Mouse (Mus musculus): ENCODE measurements at regions not wholly inside any gene's neighbourhood (a gene's known extent, or its start where the extent isn't known, plus 50 kb on each side); places are given as distances from the start of the nearest gene placed in this dataset.
A peak's percentile ranks its signal among the peaks of the same experiment; 100 is the strongest.

GRCm38 (mm10) chr2:169237321-169237720 lies 281.9 kb upstream of the Zfp64 start:
- no peak for DNase-seq (ENCODE audit: low spot score in 2 of 2)

GRCm38 (mm10) chr2:169234368-169235070 lies 279.1 kb upstream of the Zfp64 start:
- no peak for DNase-seq (ENCODE audit: low spot score in 2 of 2)

- no peak for DNase-seq (ENCODE audit: low spot score in 2 of 2)
Measured at GRCm38 (mm10) chr2:169233151-169234123, 278.1 kb upstream of the Zfp64 start.

GRCm38 (mm10) chr2:169222264-169222663 lies 266.9 kb upstream of the Zfp64 start:
- DNase-seq (ENCODE audit: low spot score in 2 of 2) = no peak

GRCm38 (mm10) chr2:169221141-169221540 lies 265.8 kb upstream of the Zfp64 start:
- no peak for DNase-seq (ENCODE audit: low spot score in 2 of 2)

GRCm38 (mm10) chr2:169215546-169216043 lies 260.2 kb upstream of the Zfp64 start:
- DNase-seq (ENCODE audit: low spot score in 2 of 2) = no peak

GRCm38 (mm10) chr2:169214396-169214795 lies 259.0 kb upstream of the Zfp64 start:
- no peak for DNase-seq (ENCODE audit: low spot score in 2 of 2)

GRCm38 (mm10) chr2:169213314-169213713 lies 257.9 kb upstream of the Zfp64 start:
- peak; percentile 7 to 34 for DNase-seq (ENCODE audit: low spot score in 2 of 2)

GRCm38 (mm10) chr2:169212676-169213257 lies 257.4 kb upstream of the Zfp64 start:
- no peak for DNase-seq (ENCODE audit: low spot score in 2 of 2)

- DNase-seq (ENCODE audit: low spot score in 2 of 2) = peak; percentile 1 to 20
Measured at GRCm38 (mm10) chr2:169204254-169204752, 248.9 kb upstream of the Zfp64 start.

GRCm38 (mm10) chr2:169191974-169192373 lies 236.6 kb upstream of the Zfp64 start:
- no peak for DNase-seq (ENCODE audit: low spot score in 2 of 2)

- DNase-seq (ENCODE audit: low spot score in 2 of 2) = no peak
Measured at GRCm38 (mm10) chr2:169191465-169191864, 236.1 kb upstream of the Zfp64 start.

GRCm38 (mm10) chr2:169177565-169177964 lies 222.2 kb upstream of the Zfp64 start:
- no peak for DNase-seq (ENCODE audit: low spot score in 2 of 2)

- DNase-seq (ENCODE audit: low spot score in 2 of 2) = no peak
Measured at GRCm38 (mm10) chr2:169168795-169169194, 213.4 kb upstream of the Zfp64 start.

GRCm38 (mm10) chr2:169168376-169168775 lies 213.0 kb upstream of the Zfp64 start:
- no peak for DNase-seq (ENCODE audit: low spot score in 2 of 2)

- DNase-seq (ENCODE audit: low spot score in 2 of 2) = no peak
Measured at GRCm38 (mm10) chr2:169161651-169162050, 206.3 kb upstream of the Zfp64 start.

GRCm38 (mm10) chr2:169158760-169159159 lies 203.4 kb upstream of the Zfp64 start:
- no peak for DNase-seq (ENCODE audit: low spot score in 2 of 2)

- no peak for DNase-seq (ENCODE audit: low spot score in 2 of 2)
Measured at GRCm38 (mm10) chr2:169158005-169158673, 202.8 kb upstream of the Zfp64 start.

GRCm38 (mm10) chr2:169156908-169157307 lies 201.5 kb upstream of the Zfp64 start:
- DNase-seq (ENCODE audit: low spot score in 2 of 2) = no peak

GRCm38 (mm10) chr2:169154881-169155280 lies 199.5 kb upstream of the Zfp64 start:
- no peak for DNase-seq (ENCODE audit: low spot score in 2 of 2)

- DNase-seq (ENCODE audit: low spot score in 2 of 2) = no peak
Measured at GRCm38 (mm10) chr2:169147655-169148054, 192.3 kb upstream of the Zfp64 start.

All from heart, adult 9 months (tissue).